Mouse (Mus musculus): ENCODE results near the gene Ppp1r1b.

Gene Ppp1r1b

GRCm38 (mm10) chr11:98348083-98348961, at the start of gene Ppp1r1b:
Gene Ppp1r1b, plus strand, starts transcription at chr11:98348404.
- DNase-seq (ENCODE audit: low spot score), result peak; percentile 50

- no peak for DNase-seq (ENCODE audit: low spot score)
Observed at GRCm38 (mm10) chr11:98298484-98299205, 49.6 kb upstream of the Ppp1r1b start.

- DNase-seq (ENCODE audit: low spot score), result no peak
Observed at GRCm38 (mm10) chr11:98313790-98314323, 34.3 kb upstream of the Ppp1r1b start.

GRCm38 (mm10) chr11:98317479-98317878, 30.7 kb upstream of the Ppp1r1b start:
- no peak for DNase-seq (ENCODE audit: low spot score)

- DNase-seq (ENCODE audit: low spot score), result no peak
Observed at GRCm38 (mm10) chr11:98318421-98319116, 29.6 kb upstream of the Ppp1r1b start.

- DNase-seq (ENCODE audit: low spot score), result no peak
Observed at GRCm38 (mm10) chr11:98319120-98319519, 29.1 kb upstream of the Ppp1r1b start.

GRCm38 (mm10) chr11:98319544-98319943, 28.7 kb upstream of the Ppp1r1b start:
- no peak for DNase-seq (ENCODE audit: low spot score)

GRCm38 (mm10) chr11:98319944-98320343, 28.3 kb upstream of the Ppp1r1b start:
- DNase-seq (ENCODE audit: low spot score), result no peak

- no peak for DNase-seq (ENCODE audit: low spot score)
Observed at GRCm38 (mm10) chr11:98320381-98320780, 27.8 kb upstream of the Ppp1r1b start.

- no peak for DNase-seq (ENCODE audit: low spot score)
Observed at GRCm38 (mm10) chr11:98320806-98321676, 27.2 kb upstream of the Ppp1r1b start.

GRCm38 (mm10) chr11:98321677-98322003, 26.6 kb upstream of the Ppp1r1b start:
- DNase-seq (ENCODE audit: low spot score), result no peak

GRCm38 (mm10) chr11:98322159-98322558, 26.0 kb upstream of the Ppp1r1b start:
- no peak for DNase-seq (ENCODE audit: low spot score)

- DNase-seq (ENCODE audit: low spot score), result no peak
Observed at GRCm38 (mm10) chr11:98323136-98323866, 24.9 kb upstream of the Ppp1r1b start.

GRCm38 (mm10) chr11:98323933-98324332, 24.3 kb upstream of the Ppp1r1b start:
- DNase-seq (ENCODE audit: low spot score), result no peak

- DNase-seq (ENCODE audit: low spot score), result no peak
Observed at GRCm38 (mm10) chr11:98325191-98325820, 22.9 kb upstream of the Ppp1r1b start.

GRCm38 (mm10) chr11:98325821-98326218, 22.4 kb upstream of the Ppp1r1b start:
- no peak for DNase-seq (ENCODE audit: low spot score)

GRCm38 (mm10) chr11:98326741-98327135, 21.5 kb upstream of the Ppp1r1b start:
- no peak for DNase-seq (ENCODE audit: low spot score)

- no peak for DNase-seq (ENCODE audit: low spot score)
Observed at GRCm38 (mm10) chr11:98327136-98328030, 20.8 kb upstream of the Ppp1r1b start.

- no peak for DNase-seq (ENCODE audit: low spot score)
Observed at GRCm38 (mm10) chr11:98328031-98328370, 20.2 kb upstream of the Ppp1r1b start.
